Mouse (Mus musculus) CH12.LX (cell line): ENCODE results near the gene Kdm4b.

ENCODE experiments used
- MAZ ChIP-seq: IDR thresholded peaks from 2 replicates; pipeline ENCODE4 v1.6.1; 2012; ENCODE audit warnings: low read depth, mild to moderate bottlenecking, inconsistent platforms, low read length, improper control_type of control experiment, moderate library complexity
- USF2 ChIP-seq: conservative IDR thresholded peaks from 2 replicates; pipeline ENCODE4 v1.6.1; 2011; ENCODE audit warnings: low read depth, low read length, improper control_type of control experiment

- no peak for TF ChIP-seq MAZ
- no peak for TF ChIP-seq USF2
Measured at GRCm38 (mm10) chr17:56279481-56280155, 46.2 kb upstream of the Kdm4b start.
